Mouse (Mus musculus) right cerebral cortex, adult 2 months (tissue): ENCODE data around the gene Hist1h4h.

Source experiments
- DNase-seq, 2 experiments: peaks; one replicate each; pipeline ENCODE4 v3.0.0; 2021 to 2022; ENCODE audit warnings: low spot score in 2 of 2

The Hist1h4h gene

DNA sequence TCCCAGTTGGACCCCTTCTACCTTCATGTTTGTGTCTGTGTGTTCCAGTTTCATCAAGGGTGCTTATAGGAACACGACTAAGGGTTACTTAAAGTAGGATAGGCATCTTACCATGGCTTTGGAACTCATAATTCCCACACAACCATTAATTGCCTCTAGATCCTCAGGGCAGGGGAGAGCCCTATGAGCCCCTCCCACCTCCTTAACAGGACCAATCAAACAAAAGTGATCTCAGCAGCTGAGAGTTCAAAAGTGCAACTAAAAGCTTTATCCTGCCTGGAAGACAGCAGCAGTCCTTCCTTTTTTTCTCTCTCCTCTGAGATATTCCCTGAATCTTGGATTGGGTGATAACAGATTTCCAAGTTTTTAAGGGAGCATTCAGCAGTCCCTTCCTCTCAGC, 20.7 kb upstream of the Hist1h4h start:
- no peak for DNase-seq

DNA sequence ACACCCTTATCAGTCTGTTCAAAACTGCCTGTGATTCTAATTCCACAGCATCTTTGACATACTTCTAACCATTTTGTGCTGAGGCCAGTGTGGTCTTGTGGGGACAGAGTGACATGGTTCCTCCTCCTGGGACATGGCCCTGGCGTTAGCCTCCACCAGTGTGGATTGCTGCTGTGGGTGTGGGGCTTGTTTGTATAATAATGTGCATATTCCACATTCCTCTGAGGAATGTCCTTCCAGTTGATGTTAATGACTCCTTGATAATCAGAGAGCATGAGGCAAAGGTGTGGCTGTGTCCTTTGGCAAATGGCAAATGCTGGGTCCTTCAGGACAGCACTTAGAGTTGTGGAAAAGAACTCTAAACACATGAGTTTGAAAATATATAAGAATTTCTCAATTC, 17.3 kb upstream of the Hist1h4h start:
- no peak for DNase-seq

DNA sequence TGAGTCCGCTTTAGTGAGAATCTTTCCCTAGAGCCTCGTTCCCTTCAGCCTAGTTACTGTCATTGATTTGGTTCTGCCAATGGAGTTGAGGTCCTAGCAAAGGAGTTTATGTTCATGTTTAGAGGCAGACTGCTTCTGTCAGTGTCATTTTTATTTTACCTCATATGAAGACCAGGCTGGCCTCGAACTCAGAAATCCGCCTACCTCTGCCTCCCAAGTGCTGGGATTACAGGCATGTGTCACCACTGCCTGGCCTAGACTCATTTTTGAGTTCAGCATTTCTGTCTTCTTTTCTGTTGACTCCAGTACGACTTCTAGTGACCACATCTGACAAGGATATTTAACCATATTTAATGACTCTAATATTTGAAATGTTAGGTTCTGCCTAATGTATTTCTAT, 15.6 kb upstream of the Hist1h4h start:
- DNase-seq: no peak

DNA sequence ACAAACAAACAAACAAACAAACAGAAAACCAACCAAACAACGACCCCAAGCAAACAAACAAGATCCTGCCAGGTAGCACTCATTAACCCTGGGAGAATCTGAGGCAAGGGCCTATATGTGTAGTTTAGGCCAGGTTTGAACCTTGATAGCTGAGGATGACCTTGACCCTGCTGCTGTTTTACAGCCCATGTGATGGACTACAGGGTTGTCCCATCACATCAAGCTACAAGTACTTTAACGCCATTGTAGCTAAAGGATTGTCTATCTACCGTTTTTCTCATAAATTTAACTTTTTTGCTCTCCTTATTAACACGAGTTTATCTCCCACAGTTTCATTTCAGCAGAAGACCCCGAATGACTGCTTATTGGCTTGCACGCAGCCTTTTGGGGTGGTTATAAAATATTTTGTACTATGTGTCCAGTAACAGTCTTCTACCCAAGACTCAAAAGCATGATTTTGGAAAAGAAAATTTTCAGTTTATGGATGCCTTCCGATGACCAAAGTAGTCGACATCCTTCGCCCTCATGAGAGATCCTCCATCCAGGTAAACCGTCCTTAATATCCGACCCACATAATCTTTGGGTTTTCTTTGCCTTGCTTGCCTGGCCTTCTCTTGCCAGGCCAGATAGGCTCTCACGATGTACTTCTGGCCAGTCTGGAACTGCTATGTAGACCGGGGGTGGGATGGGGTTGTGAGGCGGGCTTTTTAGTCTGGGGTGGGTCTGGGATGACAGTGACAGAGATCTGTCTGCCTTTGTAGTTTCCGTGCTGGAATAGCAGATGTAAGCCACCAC, 14.8 kb upstream of the Hist1h4h start:
- no peak for DNase-seq

DNA sequence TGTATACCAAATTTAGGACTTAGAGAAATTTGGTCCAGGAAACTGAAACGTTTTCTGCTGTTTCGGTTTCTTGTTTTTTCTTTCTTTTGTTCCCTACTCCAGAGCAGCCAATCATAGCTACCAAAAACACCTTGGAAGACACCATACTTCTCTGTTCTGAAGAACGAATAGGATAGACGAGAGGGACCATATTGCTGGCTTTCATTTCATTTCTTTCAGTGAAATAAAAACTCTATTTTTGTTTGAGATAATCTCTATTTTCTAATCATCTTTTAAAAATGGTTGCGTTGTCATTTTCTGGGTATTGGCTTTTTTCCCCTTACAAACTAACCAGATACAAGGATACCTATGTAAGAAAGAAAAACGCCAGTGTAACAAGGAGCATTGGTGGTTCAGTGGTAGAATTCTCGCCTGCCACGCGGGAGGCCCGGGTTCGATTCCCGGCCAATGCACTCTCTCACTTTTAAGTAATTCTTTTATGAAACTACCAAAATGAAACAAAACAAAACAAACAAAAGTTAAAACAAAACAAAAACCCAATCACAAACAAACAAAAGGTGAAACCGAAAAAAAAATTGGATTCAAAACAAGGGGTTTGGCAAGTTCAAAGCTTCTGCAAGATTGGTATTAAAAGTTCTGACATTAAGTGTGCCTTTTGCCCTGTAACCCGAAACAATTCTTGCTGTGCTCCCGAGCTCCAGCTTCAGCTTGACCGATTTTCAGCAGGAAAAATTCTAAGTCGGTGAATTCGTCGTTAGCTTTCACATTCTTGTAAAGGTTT, 13.8 kb upstream of the Hist1h4h start:
- peak; percentile 80 to 84 for DNase-seq

DNA sequence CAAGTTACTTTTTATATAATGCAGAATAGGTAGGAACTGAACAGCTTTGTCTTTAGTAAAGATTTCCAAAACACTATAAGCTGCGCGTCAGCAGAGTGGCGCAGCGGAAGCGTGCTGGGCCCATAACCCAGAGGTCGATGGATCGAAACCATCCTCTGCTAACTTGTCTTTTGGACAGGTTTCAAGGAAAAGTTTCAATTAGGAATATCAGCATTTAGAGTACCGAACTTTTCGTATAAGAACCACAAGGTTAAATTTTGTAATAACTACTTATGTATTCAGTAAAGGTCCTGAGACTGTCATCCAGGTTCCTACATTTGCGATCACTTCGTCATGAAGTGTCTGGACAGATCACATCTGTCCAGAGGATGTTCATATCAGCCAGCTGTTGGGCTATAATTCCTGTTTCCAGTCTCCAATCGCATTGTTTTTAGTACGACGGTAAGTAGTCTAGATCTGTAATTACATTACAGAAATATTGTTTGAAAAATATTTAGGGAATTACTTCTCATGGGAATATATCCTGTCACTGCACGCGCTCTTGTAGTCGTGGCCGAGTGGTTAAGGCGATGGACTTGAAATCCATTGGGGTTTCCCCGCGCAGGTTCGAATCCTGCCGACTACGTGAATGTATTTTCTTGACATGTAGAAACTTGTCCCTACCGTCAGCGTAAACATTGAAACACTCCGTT, 13.1 kb upstream of the Hist1h4h start:
- peak; percentile 96 to 98 for DNase-seq

DNA sequence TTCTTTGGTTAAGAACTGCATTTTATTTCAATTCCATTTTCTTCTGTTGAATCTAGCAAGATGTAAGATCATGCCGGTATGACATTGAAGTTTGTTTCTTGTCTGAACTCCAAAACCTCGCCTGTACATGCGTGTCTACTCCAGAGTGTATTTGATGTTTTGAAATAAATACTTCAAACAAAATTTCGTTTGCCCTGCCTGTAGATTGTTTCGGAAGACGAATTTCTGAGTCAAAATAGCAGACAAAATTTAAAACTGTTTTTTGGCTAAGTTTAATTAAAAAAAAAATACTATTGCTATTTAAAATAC, 12.6 kb upstream of the Hist1h4h start:
- DNase-seq: no peak

DNA sequence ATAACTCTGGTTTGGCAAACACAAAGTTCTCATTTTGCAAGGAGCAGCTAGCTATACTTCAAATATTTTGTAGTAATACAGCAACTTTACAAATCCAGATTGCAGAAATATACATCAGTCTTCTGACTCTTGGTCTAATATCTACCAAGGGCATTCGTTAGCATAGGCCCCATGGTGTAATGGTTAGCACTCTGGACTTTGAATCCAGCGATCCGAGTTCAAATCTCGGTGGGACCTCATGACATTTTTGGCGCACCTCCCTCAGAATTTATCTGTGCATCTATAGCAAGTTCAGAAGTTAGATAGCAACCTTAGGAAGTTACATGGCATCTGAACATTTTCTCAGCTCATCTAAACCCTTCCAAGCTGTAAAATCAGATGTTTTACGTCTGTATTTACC, 12.0 kb upstream of the Hist1h4h start:
- peak; percentile 91 to 95 for DNase-seq

DNA sequence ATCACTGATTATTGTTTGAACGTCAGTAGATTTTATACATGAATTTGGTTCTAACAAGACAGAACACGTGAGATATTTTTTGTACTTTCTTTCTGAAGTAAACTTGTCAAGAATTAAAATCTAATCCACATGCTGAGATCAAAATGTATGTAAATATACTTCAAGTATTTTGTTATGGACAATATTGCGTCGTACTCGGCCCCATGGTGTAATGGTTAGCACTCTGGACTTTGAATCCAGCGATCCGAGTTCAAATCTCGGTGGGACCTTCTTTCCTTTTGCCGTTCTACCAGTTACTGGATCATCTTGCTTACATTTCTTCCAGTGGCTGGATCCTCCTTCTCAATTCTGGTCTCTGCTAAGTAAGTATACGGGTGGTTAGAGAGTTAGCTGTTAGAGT, 11.4 kb upstream of the Hist1h4h start:
- peak; percentile 90 to 91 for DNase-seq

DNA sequence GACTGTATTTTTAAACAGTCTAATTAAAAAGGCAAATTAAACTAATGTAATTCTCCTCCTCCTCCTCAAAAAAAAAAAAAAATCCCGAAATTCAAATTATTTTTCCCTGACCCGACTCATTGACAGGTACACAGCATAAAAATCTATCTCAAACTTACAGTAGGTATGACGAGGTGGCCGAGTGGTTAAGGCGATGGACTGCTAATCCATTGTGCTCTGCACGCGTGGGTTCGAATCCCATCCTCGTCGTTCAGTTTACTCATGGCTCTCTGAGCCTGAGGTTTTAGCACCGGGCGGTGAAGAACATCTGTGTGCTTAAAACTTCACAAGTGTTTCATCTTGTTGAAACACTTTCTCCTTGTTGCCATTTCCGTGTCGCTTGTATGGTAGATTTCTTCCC, 9.1 kb upstream of the Hist1h4h start:
- peak; percentile 87 to 92 for DNase-seq

DNA sequence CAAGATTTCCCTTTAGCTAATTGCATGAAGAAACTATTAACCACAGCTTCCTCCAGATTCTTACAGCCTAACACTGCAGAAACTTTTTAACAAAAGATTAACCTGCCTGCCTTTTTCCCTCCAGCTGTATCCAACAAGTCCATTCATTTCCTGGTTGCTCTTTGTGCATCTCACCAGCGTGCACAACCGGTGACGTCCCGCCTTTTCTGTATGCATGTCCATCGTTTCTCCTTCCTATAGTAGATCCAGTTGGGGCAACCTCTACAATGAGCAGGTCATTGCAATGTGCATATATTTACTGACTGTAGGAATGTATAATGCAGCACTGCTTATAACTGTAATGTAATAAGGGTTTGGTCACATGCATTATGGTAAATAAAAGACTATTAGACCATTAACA, 6.9 kb upstream of the Hist1h4h start:
- no peak for DNase-seq

DNA sequence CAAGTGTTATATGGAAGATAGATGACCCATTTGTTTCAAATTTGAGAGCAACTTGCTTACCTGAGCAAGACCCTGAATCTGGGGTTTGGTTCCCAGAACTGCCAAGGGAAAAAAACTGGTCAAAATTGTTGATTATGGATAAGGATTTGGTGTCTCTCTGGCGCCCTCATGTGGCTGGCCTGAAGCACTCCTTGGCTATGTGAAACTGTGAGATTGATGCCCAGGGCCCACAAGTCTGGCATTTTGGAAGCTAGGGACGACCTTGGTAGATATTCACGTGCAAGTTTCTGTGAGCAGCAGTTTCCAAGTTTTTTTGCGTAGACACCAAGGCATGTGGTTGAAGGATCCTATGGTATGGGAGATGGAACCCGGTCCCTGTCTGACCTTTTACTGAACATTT, 6.2 kb upstream of the Hist1h4h start:
- DNase-seq: peak; percentile 73 to 76

DNA sequence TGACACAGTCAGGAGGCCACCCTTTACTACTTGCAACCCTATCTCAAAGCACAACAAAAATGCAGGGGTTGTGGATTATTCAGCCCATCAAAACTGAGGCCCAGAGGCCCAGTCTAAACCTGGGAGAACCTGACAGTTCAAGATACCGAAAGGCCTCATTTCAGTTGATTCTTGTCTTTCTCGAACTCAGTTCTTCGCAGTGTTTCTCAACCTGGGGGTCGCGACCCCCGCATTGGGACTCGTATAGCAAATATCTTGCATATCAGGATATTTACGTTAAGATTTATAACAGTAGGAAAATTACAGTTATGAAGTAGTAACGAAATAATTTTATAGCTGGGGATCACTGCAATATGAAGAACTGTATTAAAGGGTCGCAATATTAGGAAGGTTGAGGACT, 4.9 kb upstream of the Hist1h4h start:
- no peak for DNase-seq

DNA sequence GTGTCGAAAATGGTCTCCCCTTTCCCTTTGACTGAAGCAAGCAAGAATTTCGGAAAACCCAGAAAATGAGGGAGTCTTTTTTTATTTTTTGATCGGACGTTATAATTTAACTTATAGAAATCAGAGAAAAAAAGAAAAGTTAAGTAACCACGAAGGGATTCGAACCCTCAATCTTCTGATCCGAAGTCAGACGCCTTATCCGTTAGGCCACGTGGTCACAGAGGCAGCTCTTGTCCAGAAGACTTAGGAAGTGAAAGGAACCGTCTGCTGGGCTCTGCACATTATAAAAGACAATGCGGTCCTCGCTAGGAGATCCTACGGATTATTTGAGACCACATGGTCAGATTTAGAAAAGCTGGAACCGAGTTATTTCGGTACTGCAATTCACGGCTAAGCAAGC, 4.5 kb upstream of the Hist1h4h start:
- DNase-seq: peak; percentile 98

DNA sequence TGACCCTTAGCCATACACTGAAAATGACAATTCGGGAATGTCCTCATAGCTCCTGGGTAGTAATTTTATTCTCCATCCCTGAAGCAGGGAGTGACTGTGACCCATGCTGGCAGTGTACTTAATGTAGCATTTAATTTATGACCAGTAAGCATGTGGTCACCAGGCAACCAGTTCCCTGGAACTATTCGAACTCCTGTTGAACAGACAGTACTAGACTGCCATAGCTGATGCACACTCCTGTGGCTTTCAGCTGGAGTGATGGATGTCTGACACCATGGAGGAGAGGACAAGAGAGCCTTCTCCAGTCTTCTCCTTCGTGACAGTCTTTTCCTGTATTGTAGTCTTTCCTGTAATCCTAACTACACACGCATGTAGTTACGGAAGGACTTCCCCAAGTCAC, 1.8 kb upstream of the Hist1h4h start:
- no peak for DNase-seq

DNA sequence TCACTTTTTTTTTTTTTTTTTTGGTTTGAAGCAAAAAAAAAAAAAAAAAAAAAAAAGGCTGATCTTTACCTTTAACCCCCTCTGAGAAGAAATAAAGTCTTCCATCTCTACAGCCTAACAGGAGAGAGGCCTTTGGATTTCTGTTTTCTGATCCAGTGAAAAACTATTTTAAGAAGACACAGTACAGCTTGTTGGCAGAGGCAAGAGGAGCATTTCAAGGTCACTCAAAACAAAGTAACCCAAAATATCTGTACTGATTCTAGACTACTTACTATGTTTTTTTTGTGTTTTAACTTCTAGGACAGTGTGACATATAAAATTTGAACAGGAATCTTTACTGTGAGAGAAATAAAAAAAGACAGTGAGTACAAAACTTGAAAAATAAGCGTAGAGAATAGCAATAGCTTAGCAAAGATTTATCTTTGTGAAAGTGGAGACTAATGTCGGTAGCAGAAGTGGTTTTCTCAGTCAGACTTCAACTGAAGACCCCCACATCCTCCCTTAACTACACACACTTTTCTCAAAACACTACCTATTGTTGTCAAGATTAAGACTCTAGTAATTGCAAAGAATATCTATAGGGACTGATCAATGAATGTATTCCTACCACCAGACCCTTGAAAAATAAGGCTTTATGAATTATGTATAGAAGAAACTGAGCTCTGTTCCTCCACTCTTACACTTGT, 1.2 kb upstream of the Hist1h4h start:
- DNase-seq: no peak

DNA sequence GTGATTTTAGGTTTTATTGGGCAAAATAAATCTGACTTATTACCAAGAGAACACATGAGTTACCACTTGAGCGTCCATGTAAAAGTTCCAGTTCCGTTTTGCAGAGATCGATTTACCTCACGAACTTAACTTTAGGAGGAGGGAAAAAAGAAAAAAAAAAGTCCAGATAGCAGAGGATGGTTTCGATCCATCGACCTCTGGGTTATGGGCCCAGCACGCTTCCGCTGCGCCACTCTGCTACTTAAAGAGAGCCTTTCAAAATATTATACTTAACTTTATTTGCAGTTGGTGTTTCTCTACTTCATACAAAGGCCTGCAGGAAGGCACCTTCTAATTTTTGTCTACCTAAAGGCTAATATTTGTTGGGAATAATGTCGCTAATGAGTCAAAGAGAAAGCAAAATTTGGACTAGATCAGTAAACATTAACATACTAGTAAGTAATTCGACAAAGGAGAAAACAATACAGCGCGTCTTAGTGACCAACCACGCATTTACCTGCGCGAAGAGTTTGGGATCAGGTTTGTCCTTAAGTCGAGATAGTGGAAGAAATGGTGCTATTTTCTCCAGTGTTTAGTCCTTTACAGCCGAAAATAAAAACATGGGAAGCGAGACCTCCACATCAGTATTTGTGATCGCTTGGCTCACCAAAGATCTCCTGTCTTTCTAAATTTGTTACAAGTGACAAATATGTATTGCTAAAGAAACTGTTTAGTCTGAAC, 509 bp upstream of the Hist1h4h start:
- peak; percentile 77 to 79 for DNase-seq

DNA sequence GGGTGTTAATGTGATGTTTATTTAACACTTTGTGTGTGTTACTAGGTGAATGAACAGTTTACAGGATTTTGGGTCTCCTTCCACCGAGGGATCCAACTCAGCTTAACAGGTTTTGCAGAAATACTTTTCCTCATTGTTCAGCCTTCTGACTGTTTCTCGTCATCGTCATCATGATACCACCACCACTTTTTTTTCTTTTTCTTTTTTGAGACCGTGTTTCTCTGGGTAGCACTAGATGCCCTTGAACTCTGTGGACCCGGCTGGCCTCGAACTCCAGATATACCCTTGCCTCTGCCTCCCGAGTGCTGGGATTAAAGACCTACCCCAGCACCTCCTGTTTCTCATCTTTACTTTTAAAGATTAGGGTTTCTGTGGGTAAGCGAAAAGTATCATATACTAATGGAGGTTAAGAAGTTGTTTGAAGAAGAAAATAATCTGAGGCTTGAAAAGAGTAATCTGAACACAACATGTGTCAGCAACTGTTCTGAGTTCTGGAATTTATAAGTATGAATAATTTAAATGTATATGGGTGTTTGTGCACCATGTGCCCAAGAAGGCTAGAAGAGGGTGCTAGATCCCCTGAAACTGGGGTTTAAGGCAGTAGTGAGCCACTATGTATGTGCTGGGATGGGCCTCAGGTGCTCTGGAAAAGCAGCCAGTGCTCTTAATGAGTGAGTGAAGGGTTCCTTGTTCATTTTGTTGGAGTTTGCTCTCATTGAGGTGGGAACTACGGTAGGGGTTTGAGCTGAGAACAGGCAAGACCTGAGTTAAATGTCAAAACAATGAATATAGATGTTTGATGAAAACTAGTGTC, 1.6 kb downstream of the Hist1h4h start:
- DNase-seq: no peak

DNA sequence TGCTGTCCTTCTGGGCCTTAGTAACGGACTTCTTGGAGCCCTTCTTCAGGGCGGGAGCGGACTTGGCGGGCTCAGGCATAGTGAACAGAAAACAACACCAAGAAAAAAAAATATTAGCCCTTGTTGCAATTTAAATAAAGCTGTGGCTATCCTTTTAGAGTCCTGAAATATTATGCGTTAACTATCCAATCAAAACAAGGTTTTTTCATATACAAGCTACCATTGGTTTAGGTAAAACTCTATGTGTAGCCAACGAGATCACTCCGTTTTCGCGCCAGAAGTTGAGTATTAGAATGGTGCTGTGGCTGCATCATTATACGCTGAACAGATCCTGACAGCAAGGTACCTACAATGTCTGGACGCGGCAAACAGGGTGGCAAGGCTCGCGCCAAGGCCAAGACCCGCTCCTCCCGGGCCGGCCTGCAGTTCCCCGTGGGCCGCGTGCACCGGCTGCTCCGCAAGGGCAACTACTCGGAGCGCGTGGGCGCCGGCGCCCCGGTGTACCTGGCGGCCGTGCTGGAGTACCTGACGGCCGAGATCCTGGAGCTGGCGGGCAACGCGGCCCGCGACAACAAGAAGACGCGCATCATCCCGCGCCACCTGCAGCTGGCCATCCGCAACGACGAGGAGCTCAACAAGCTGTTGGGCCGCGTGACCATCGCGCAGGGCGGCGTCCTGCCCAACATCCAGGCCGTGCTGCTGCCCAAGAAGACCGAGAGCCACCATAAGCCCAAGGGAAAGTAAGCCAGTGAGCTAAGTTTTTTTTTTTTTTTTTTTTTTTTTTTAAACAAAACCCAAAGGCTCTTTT, 2.9 kb downstream of the Hist1h4h start, which contains the start of gene Hist1h2af:
Gene Hist1h2af, plus strand, starts transcription at position 347 of the 808 bp plus-strand sequence.
- DNase-seq: peak; percentile 75 to 83
